Mouse (Mus musculus): ENCODE measurements around the gene Tenm4. TPM values are rescaled to one million over a fixed set of nuclear protein-coding genes. Genes with fewer than 3 reads are reported as not detected.

Gene Tenm4
- polyA plus RNA-seq, 1 experiment from 2014 or later, result 48.9 TPM

- 56% methylated on average over 5 of the region's 5 CpGs for WGBS
- Histone ChIP-seq H3K27me3 (replicated peaks; ENCODE audit: control insufficient read depth, insufficient read depth, low read length) (no peaks in the 10 kb centered on the region), H3K9ac (ENCODE audit: low read length) (no peak overlapping the region), H3K9me3 (replicated peaks; ENCODE audit: control insufficient read depth, low read length) (no peaks in the 10 kb centered on the region), H3K4me3 (ENCODE audit: low read depth, low read length) (no peak overlapping the region), H3K36me3 (ENCODE audit: control insufficient read depth, insufficient read depth, low read length) (no peaks in the 10 kb centered on the region), H3K4me2 (ENCODE audit: low read length) (no peak overlapping the region), H3K27ac (ENCODE audit: low read depth, low read length) (no peak overlapping the region), H3K4me1 (ENCODE audit: control insufficient read depth, insufficient read depth, low read length) (peaks cover 6% of the 10 kb centered on the region; the same call in 1 of the 2 replicates)
- ATAC-seq (peak; percentile 40; the same call in 1 of the 2 replicates), DNase-seq (ENCODE audit: low spot score) (no peak)
These were observed 49.6 kb downstream of the Tenm4 start for GRCm38 (mm10) chr7:96220647-96221046.

GRCm38 (mm10) chr7:96222569-96222968 lies 51.5 kb downstream of the Tenm4 start:
- Histone ChIP-seq H3K9ac (ENCODE audit: low read length) (no peak overlapping the region), H3K27me3 (replicated peaks; ENCODE audit: control insufficient read depth, insufficient read depth, low read length) (no peaks in the 10 kb centered on the region), H3K4me3 (ENCODE audit: low read depth, low read length) (no peak overlapping the region), H3K9me3 (replicated peaks; ENCODE audit: control insufficient read depth, low read length) (no peaks in the 10 kb centered on the region), H3K4me1 (ENCODE audit: control insufficient read depth, insufficient read depth, low read length) (peaks cover 8% of the 10 kb centered on the region; the same call in 1 of the 2 replicates), H3K36me3 (ENCODE audit: control insufficient read depth, insufficient read depth, low read length) (no peaks in the 10 kb centered on the region), H3K4me2 (ENCODE audit: low read length) (no peak overlapping the region), H3K27ac (ENCODE audit: low read depth, low read length) (no peak overlapping the region)
- DNase-seq (ENCODE audit: low spot score), result no peak
- WGBS, result 83% methylated on average over 1 of the region's 1 CpGs
- no peak for ATAC-seq

- Histone ChIP-seq H3K36me3 (ENCODE audit: control insufficient read depth, insufficient read depth, low read length) (no peaks in the 10 kb centered on the region), H3K4me2 (ENCODE audit: low read length) (no peak overlapping the region), H3K4me3 (ENCODE audit: low read depth, low read length) (no peak overlapping the region), H3K9me3 (replicated peaks; ENCODE audit: control insufficient read depth, low read length) (no peaks in the 10 kb centered on the region), H3K4me1 (ENCODE audit: control insufficient read depth, insufficient read depth, low read length) (peaks cover 16% of the 10 kb centered on the region; the same call in 1 of the 2 replicates), H3K27ac (ENCODE audit: low read depth, low read length) (no peak overlapping the region), H3K9ac (ENCODE audit: low read length) (no peak overlapping the region), H3K27me3 (replicated peaks; ENCODE audit: control insufficient read depth, insufficient read depth, low read length) (no peaks in the 10 kb centered on the region)
- ATAC-seq (no peak), DNase-seq (ENCODE audit: low spot score) (no peak)
- 81% methylated on average over 6 of the region's 6 CpGs for WGBS
These were observed 57.7 kb downstream of the Tenm4 start for GRCm38 (mm10) chr7:96228562-96229268.

- no peak for DNase-seq (ENCODE audit: low spot score)
- H3K27ac ChIP-seq (ENCODE audit: low read depth, low read length), result no peak overlapping the region
These were observed 59.1 kb downstream of the Tenm4 start for GRCm38 (mm10) chr7:96230006-96230719.

GRCm38 (mm10) chr7:96230720-96231241 lies 59.7 kb downstream of the Tenm4 start:
- no peak overlapping the region for H3K4me3 ChIP-seq (ENCODE audit: low read depth, low read length)
- H3K36me3 ChIP-seq (ENCODE audit: control insufficient read depth, insufficient read depth, low read length), result no peaks in the 10 kb centered on the region
- H3K9ac ChIP-seq (ENCODE audit: low read length), result no peak overlapping the region
- H3K27me3 ChIP-seq (replicated peaks; ENCODE audit: control insufficient read depth, insufficient read depth, low read length), result no peaks in the 10 kb centered on the region
- no peak for DNase-seq (ENCODE audit: low spot score)
- H3K4me1 ChIP-seq (ENCODE audit: control insufficient read depth, insufficient read depth, low read length), result peaks cover 16% of the 10 kb centered on the region; the same call in 1 of the 2 replicates
- no peaks in the 10 kb centered on the region for H3K9me3 ChIP-seq (replicated peaks; ENCODE audit: control insufficient read depth, low read length)
- WGBS, result 48% methylated on average over 9 of the region's 9 CpGs
- no peak overlapping the region for H3K27ac ChIP-seq (ENCODE audit: low read depth, low read length)
- ATAC-seq, result peak; percentile 62; the same call in 1 of the 2 replicates
- no peak overlapping the region for H3K4me2 ChIP-seq (ENCODE audit: low read length)

More at GRCm38 (mm10) chr7:96230006-96230719, 59.1 kb downstream of the Tenm4 start:
- 73% methylated on average over 8 of the region's 8 CpGs for WGBS
- H3K4me2 ChIP-seq (ENCODE audit: low read length), result no peak overlapping the region
- no peak overlapping the region for H3K4me3 ChIP-seq (ENCODE audit: low read depth, low read length)
- H3K9ac ChIP-seq (ENCODE audit: low read length), result no peak overlapping the region
- no peaks in the 10 kb centered on the region for H3K27me3 ChIP-seq (replicated peaks; ENCODE audit: control insufficient read depth, insufficient read depth, low read length)
- peaks cover 16% of the 10 kb centered on the region; the same call in 1 of the 2 replicates for H3K4me1 ChIP-seq (ENCODE audit: control insufficient read depth, insufficient read depth, low read length)
- no peaks in the 10 kb centered on the region for H3K36me3 ChIP-seq (ENCODE audit: control insufficient read depth, insufficient read depth, low read length)
- H3K9me3 ChIP-seq (replicated peaks; ENCODE audit: control insufficient read depth, low read length), result no peaks in the 10 kb centered on the region
- ATAC-seq, result no peak; the same call in 1 of the 2 replicates

GRCm38 (mm10) chr7:96235847-96236246 lies 64.8 kb downstream of the Tenm4 start:
- WGBS, result 97% methylated on average over 6 of the region's 6 CpGs
- no peak for ATAC-seq
- Histone ChIP-seq H3K4me3 (ENCODE audit: low read depth, low read length) (no peak overlapping the region), H3K27ac (ENCODE audit: low read depth, low read length) (no peak overlapping the region), H3K9me3 (replicated peaks; ENCODE audit: control insufficient read depth, low read length) (no peaks in the 10 kb centered on the region), H3K4me2 (ENCODE audit: low read length) (no peak overlapping the region), H3K9ac (ENCODE audit: low read length) (no peak overlapping the region), H3K36me3 (ENCODE audit: control insufficient read depth, insufficient read depth, low read length) (no peaks in the 10 kb centered on the region), H3K4me1 (ENCODE audit: control insufficient read depth, insufficient read depth, low read length) (peaks cover 4% of the 10 kb centered on the region; the same call in 1 of the 2 replicates), H3K27me3 (replicated peaks; ENCODE audit: control insufficient read depth, insufficient read depth, low read length) (no peaks in the 10 kb centered on the region)
- DNase-seq (ENCODE audit: low spot score), result no peak

GRCm38 (mm10) chr7:96240661-96241060 lies 69.6 kb downstream of the Tenm4 start:
- no peak overlapping the region for H3K4me2 ChIP-seq (ENCODE audit: low read length)
- no peak overlapping the region for H3K27ac ChIP-seq (ENCODE audit: low read depth, low read length)
- H3K9me3 ChIP-seq (replicated peaks; ENCODE audit: control insufficient read depth, low read length), result no peaks in the 10 kb centered on the region
- no peak for DNase-seq (ENCODE audit: low spot score)
- peaks cover 14% of the 10 kb centered on the region; the same call in 1 of the 2 replicates for H3K4me1 ChIP-seq (ENCODE audit: control insufficient read depth, insufficient read depth, low read length)
- no peak overlapping the region for H3K9ac ChIP-seq (ENCODE audit: low read length)
- no peak overlapping the region for H3K4me3 ChIP-seq (ENCODE audit: low read depth, low read length)
- no peak for ATAC-seq
- WGBS, result 68% methylated on average over 2 of the region's 2 CpGs
- H3K27me3 ChIP-seq (replicated peaks; ENCODE audit: control insufficient read depth, insufficient read depth, low read length), result no peaks in the 10 kb centered on the region
- H3K36me3 ChIP-seq (ENCODE audit: control insufficient read depth, insufficient read depth, low read length), result peaks cover 5% of the 10 kb centered on the region; the same call in 1 of the 2 replicates

GRCm38 (mm10) chr7:96242328-96243185 lies 71.5 kb downstream of the Tenm4 start:
- no peaks in the 10 kb centered on the region for H3K27me3 ChIP-seq (replicated peaks; ENCODE audit: control insufficient read depth, insufficient read depth, low read length)
- 60% methylated on average over 4 of the region's 4 CpGs for WGBS
- peak; percentile 23; the same call in 1 of the 2 replicates for ATAC-seq

More at GRCm38 (mm10) chr7:96242328-96243185, 71.5 kb downstream of the Tenm4 start:
- Histone ChIP-seq H3K4me3 (ENCODE audit: low read depth, low read length) (no peak overlapping the region), H3K27ac (ENCODE audit: low read depth, low read length) (no peak overlapping the region), H3K9me3 (replicated peaks; ENCODE audit: control insufficient read depth, low read length) (no peaks in the 10 kb centered on the region), H3K4me1 (ENCODE audit: control insufficient read depth, insufficient read depth, low read length) (peaks cover 14% of the 10 kb centered on the region; the same call in 1 of the 2 replicates), H3K9ac (ENCODE audit: low read length) (no peak overlapping the region), H3K4me2 (ENCODE audit: low read length) (no peak overlapping the region), H3K36me3 (ENCODE audit: control insufficient read depth, insufficient read depth, low read length) (peaks cover 5% of the 10 kb centered on the region; the same call in 1 of the 2 replicates)
- peak; percentile 46 for DNase-seq (ENCODE audit: low spot score)
